Mouse (Mus musculus): ENCODE results near the gene Smad6.

GRCm38 (mm10) chr9:63915976-63916375 is 105.9 kb downstream of the Smad6 start:
- TF ChIP-seq CTCF (IDR thresholded peaks at IDR 0.05) (peak; percentile 88), EP300 (IDR thresholded peaks at IDR 0.05) (no peak)

Measured in lung, postnatal 0 days (tissue).